Mouse (Mus musculus) R1 (cell line): ENCODE results near the gene A630001G21Rik.
A peak's percentile ranks its signal among the peaks of the same experiment; 100 is the strongest.
"Not testable (repeated sequence)": the region's sequence is repeated elsewhere in the genome, so short reads cannot be mapped to it uniquely, and the experiment has no call there.

ENCODE experiments used
- DNase-seq: peaks from one replicate; pipeline ENCODE4 v3.0.0-alpha.2; 2018; ENCODE audit warnings: low read depth, low spot score

A630001G21Rik gene

GRCm38 (mm10) chr1:85778436-85778835 is at the start of gene A630001G21Rik:
Gene A630001G21Rik, minus strand, starts transcription at chr1:85778643.
- DNase-seq = no peak

GRCm38 (mm10) chr1:85827166-85827565 is 48.7 kb upstream of the A630001G21Rik start:
- DNase-seq = no peak

GRCm38 (mm10) chr1:85824905-85825304 is 46.5 kb upstream of the A630001G21Rik start:
- DNase-seq = no peak

- no peak for DNase-seq
Measured at GRCm38 (mm10) chr1:85822239-85822638, 43.8 kb upstream of the A630001G21Rik start.

GRCm38 (mm10) chr1:85819695-85820094 is 41.3 kb upstream of the A630001G21Rik start:
- peak; percentile 55 for DNase-seq

- DNase-seq = no peak
Measured at GRCm38 (mm10) chr1:85818121-85818520, 39.7 kb upstream of the A630001G21Rik start.

- DNase-seq = not testable (repeated sequence)
Measured at GRCm38 (mm10) chr1:85814213-85814612, 35.8 kb upstream of the A630001G21Rik start.

- no peak for DNase-seq
Measured at GRCm38 (mm10) chr1:85810787-85811186, 32.3 kb upstream of the A630001G21Rik start.

GRCm38 (mm10) chr1:85810343-85810742 is 31.9 kb upstream of the A630001G21Rik start:
- no peak for DNase-seq

GRCm38 (mm10) chr1:85809256-85809655 is 30.8 kb upstream of the A630001G21Rik start:
- no peak for DNase-seq

GRCm38 (mm10) chr1:85804551-85804950 is 26.1 kb upstream of the A630001G21Rik start:
- no peak for DNase-seq

- no peak for DNase-seq
Measured at GRCm38 (mm10) chr1:85802517-85802916, 24.1 kb upstream of the A630001G21Rik start.

GRCm38 (mm10) chr1:85799776-85800175 is 21.3 kb upstream of the A630001G21Rik start:
- DNase-seq = no peak

GRCm38 (mm10) chr1:85795196-85795595 is 16.8 kb upstream of the A630001G21Rik start:
- no peak for DNase-seq

GRCm38 (mm10) chr1:85794106-85794771 is 15.8 kb upstream of the A630001G21Rik start:
- peak; percentile 89 for DNase-seq

GRCm38 (mm10) chr1:85793208-85794105 is 15.0 kb upstream of the A630001G21Rik start, which contains the start of gene Cab39:
Gene Cab39, plus strand, starts transcription at chr1:85793441.
- peak; percentile 84 for DNase-seq

- DNase-seq = no peak
Measured at GRCm38 (mm10) chr1:85791476-85791875, 13.0 kb upstream of the A630001G21Rik start.

GRCm38 (mm10) chr1:85790565-85790964 is 12.1 kb upstream of the A630001G21Rik start:
- DNase-seq = no peak

GRCm38 (mm10) chr1:85779428-85780180 is 1.2 kb upstream of the A630001G21Rik start:
- peak; percentile 79 for DNase-seq

- no peak for DNase-seq
Measured at GRCm38 (mm10) chr1:85779012-85779411, 569 bp upstream of the A630001G21Rik start.

- no peak for DNase-seq
Measured at GRCm38 (mm10) chr1:85776154-85776553, 2.3 kb downstream of the A630001G21Rik start.

GRCm38 (mm10) chr1:85775136-85775535 is 3.3 kb downstream of the A630001G21Rik start:
- no peak for DNase-seq
